Comparison of ENCODE assay signal across 8 mouse cellular contexts in genomic region chr2:165889266-165889665, GRCm38 (mm10). TPM values are rescaled to one million over a fixed set of nuclear protein-coding genes. Genes with fewer than 3 reads are reported as not detected.
DNase-seq lines count a peak whose midpoint lies in the region; ATAC-seq and TF ChIP-seq lines count a peak whose summit lies in the region.

No protein-coding gene starts in this region.

- 69% methylated on average over 7 of the region's 7 CpGs for WGBS in kidney, postnatal 0 days
- WGBS in embryonic facial prominence, embryonic 13.5 days: 67% methylated on average over 7 of the region's 7 CpGs
- WGBS in intestine, embryonic 14.5 days: 44% methylated on average over 7 of the region's 7 CpGs
- 65% methylated on average over 7 of the region's 7 CpGs for WGBS in neural tube, embryonic 12.5 days

- DNase-seq in kidney, postnatal 0 days (ENCODE audit: low spot score): no peak
- no peak for DNase-seq in kidney, postnatal 14 days
- DNase-seq in intestine, embryonic 14.5 days (ENCODE audit: low spot score): no peak
- no peak for DNase-seq in right cerebral cortex, postnatal 36 days (ENCODE audit: low spot score in 2 of 2)
- DNase-seq in right cerebral cortex, postnatal 4 days: no peak

- no peaks in the 10 kb centered on the region for H3K36me3 ChIP-seq in kidney, postnatal 0 days (ENCODE audit: insufficient read depth, low read length)
- no peaks in the 10 kb centered on the region for H3K36me3 ChIP-seq in embryonic facial prominence, embryonic 13.5 days
- H3K36me3 ChIP-seq in intestine, embryonic 14.5 days (ENCODE audit: control insufficient read depth, insufficient read depth, low read length): no peaks in the 10 kb centered on the region
- H3K36me3 ChIP-seq in neural tube, embryonic 12.5 days: no peaks in the 10 kb centered on the region

- no peak for ATAC-seq in kidney, postnatal 0 days (replicated peaks; ENCODE audit: low FRiP score, low read depth)
- ATAC-seq in embryonic facial prominence, embryonic 13.5 days (ENCODE audit: insufficient number of reproducible peaks, insufficient read depth, low FRiP score, low TSS enrichment, low read depth): no peak
- no peak for ATAC-seq in intestine, embryonic 14.5 days (replicated peaks; ENCODE audit: low FRiP score, low TSS enrichment, low read depth)
- no peak for ATAC-seq in neural tube, embryonic 12.5 days (ENCODE audit: low FRiP score, low read depth)
- no peak for ATAC-seq in frontal cortex, adult (ENCODE audit: low TSS enrichment)

- H3K4me1 ChIP-seq in kidney, postnatal 0 days (replicated peaks; ENCODE audit: insufficient read depth, low read length): peaks cover 36% of the 10 kb centered on the region
- H3K4me1 ChIP-seq in embryonic facial prominence, embryonic 13.5 days: peaks cover 52% of the 10 kb centered on the region
- peaks cover 51% of the 10 kb centered on the region for H3K4me1 ChIP-seq in intestine, embryonic 14.5 days (replicated peaks; ENCODE audit: control insufficient read depth, insufficient read depth, low read length)
- H3K4me1 ChIP-seq in neural tube, embryonic 12.5 days: peaks cover 58% of the 10 kb centered on the region

- H3K4me2 ChIP-seq in kidney, postnatal 0 days (ENCODE audit: low read length): no peak overlapping the region
- no peak overlapping the region for H3K4me2 ChIP-seq in embryonic facial prominence, embryonic 13.5 days
- H3K4me2 ChIP-seq in intestine, embryonic 14.5 days (ENCODE audit: low read length): no peak overlapping the region
- H3K4me2 ChIP-seq in neural tube, embryonic 12.5 days (replicated peaks): no peak overlapping the region

- no peaks in the 10 kb centered on the region for H3K27me3 ChIP-seq in kidney, postnatal 0 days (ENCODE audit: insufficient read depth, low read length)
- H3K27me3 ChIP-seq in embryonic facial prominence, embryonic 13.5 days: no peaks in the 10 kb centered on the region
- no peaks in the 10 kb centered on the region for H3K27me3 ChIP-seq in intestine, embryonic 14.5 days (replicated peaks; ENCODE audit: control insufficient read depth, insufficient read depth, low read length)
- H3K27me3 ChIP-seq in neural tube, embryonic 12.5 days (replicated peaks): no peaks in the 10 kb centered on the region

- TF ChIP-seq CTCF in kidney, postnatal 0 days (IDR thresholded peaks at IDR 0.05; ENCODE audit: low read depth): no peak

- H3K9ac ChIP-seq in kidney, postnatal 0 days (ENCODE audit: low read depth, low read length): no peak overlapping the region
- no peak overlapping the region for H3K9ac ChIP-seq in embryonic facial prominence, embryonic 13.5 days
- H3K9ac ChIP-seq in intestine, embryonic 14.5 days (ENCODE audit: low read length): no peak overlapping the region
- H3K9ac ChIP-seq in neural tube, embryonic 12.5 days: 0 out of 2 replicates have a peak overlapping the region, but pooled peaks have one; percentile 13

- peak overlapping the region; percentile 100 for H3K27ac ChIP-seq in kidney, postnatal 0 days
- H3K27ac ChIP-seq in embryonic facial prominence, embryonic 13.5 days: peak overlapping the region; percentile 100
- H3K27ac ChIP-seq in intestine, embryonic 14.5 days (ENCODE audit: low read depth): peak overlapping the region; percentile 100
- peak overlapping the region; percentile 43; the same call in 1 of the 2 replicates for H3K27ac ChIP-seq in neural tube, embryonic 12.5 days

- no peaks in the 10 kb centered on the region for H3K9me3 ChIP-seq in kidney, postnatal 0 days (replicated peaks; ENCODE audit: low read length)
- H3K9me3 ChIP-seq in embryonic facial prominence, embryonic 13.5 days: no peaks in the 10 kb centered on the region
- no peaks in the 10 kb centered on the region for H3K9me3 ChIP-seq in intestine, embryonic 14.5 days (ENCODE audit: control insufficient read depth, low read length)
- H3K9me3 ChIP-seq in neural tube, embryonic 12.5 days: no peaks in the 10 kb centered on the region

- no peak overlapping the region for H3K4me3 ChIP-seq in kidney, postnatal 0 days (replicated peaks; ENCODE audit: low read depth, low read length)
- no peak overlapping the region for H3K4me3 ChIP-seq in embryonic facial prominence, embryonic 13.5 days
- H3K4me3 ChIP-seq in intestine, embryonic 14.5 days (ENCODE audit: low read depth, low read length): no peak overlapping the region
- no peak overlapping the region for H3K4me3 ChIP-seq in neural tube, embryonic 12.5 days

RNA-seq across cellular contexts. Expression of gene Zmynd8, which starts 9.6 kb away (rescaled TPM):
- polyA plus RNA-seq in kidney, postnatal 0 days (2015; fragmentation: Nextera tagmentation; extraction: Ambion mirVana): 39.6 and 41.7 TPM in 2 replicates
- 61.4 and 62.3 TPM in 2 replicates for polyA plus RNA-seq in embryonic facial prominence, embryonic 13.5 days (2015; fragmentation: Nextera tagmentation; extraction: Ambion mirVana)
- polyA plus RNA-seq in intestine, embryonic 14.5 days (2014; fragmentation: Nextera tagmentation; extraction: Ambion mirVana): 49.2 and 53.6 TPM in 2 replicates
- 68.7 and 81.4 TPM in 2 replicates for polyA plus RNA-seq in neural tube, embryonic 12.5 days (2016; fragmentation: Nextera tagmentation; extraction: Ambion mirVana)

Comparison
In these comparisons a context has a peak if more than half of its experiments do, and no peak if none do; other contexts are left out.
1. H3K27ac ChIP-seq: peak in every context shown above with its lines; median percentile 100 in kidney, postnatal 0 days; 100 in embryonic facial prominence, embryonic 13.5 days; 100 in intestine, embryonic 14.5 days; 43 in neural tube, embryonic 12.5 days.